ENCODE assay signal across 8 mouse cellular contexts in genomic region chr6:84008363-84009171, GRCm38 (mm10). TPM values are rescaled to one million over a fixed set of nuclear protein-coding genes. Genes with fewer than 3 reads are reported as not detected.
DNase-seq lines count a peak whose midpoint lies in the region; ATAC-seq and TF ChIP-seq lines count a peak whose summit lies in the region.

Gene Dysf, plus strand, starts transcription at chr6:84008590.

- intact Hi-C loops in left cerebral cortex, postnatal 4 days (cut with DNase I) = no loop called here

- no peak for ATAC-seq in megakaryocyte, adult 5-6 weeks (ENCODE audit: poor library complexity, severe bottlenecking)
- ATAC-seq in lung, embryonic 15.5 days (ENCODE audit: borderline replicate concordance, extremely low read depth, low FRiP score, low TSS enrichment) = peak; percentile 57; the same call in 1 of the 2 replicates

- H3K4me1 ChIP-seq in megakaryocyte, embryonic 14.5 days = peaks cover 23% of the 10 kb centered on the region
- peaks cover 24% of the 10 kb centered on the region for H3K4me1 ChIP-seq in lung, embryonic 15.5 days
- no peaks in the 10 kb centered on the region for H3K4me1 ChIP-seq in small intestine, adult 2 months (ENCODE audit: control insufficient read depth, insufficient read depth, insufficient read length, low read length)

- H3K4me3 ChIP-seq in megakaryocyte, embryonic 14.5 days (replicated peaks) = peak within 1 kb of the TSS; percentile 90
- H3K4me3 ChIP-seq in lung, embryonic 15.5 days = peak within 1 kb of the TSS; percentile 37
- peak within 1 kb of the TSS; percentile 54 for H3K4me3 ChIP-seq in small intestine, adult 2 months (ENCODE audit: low read depth, low read length)

- no peaks in the 10 kb centered on the region for H3K9me3 ChIP-seq in megakaryocyte, embryonic 14.5 days
- H3K9me3 ChIP-seq in lung, embryonic 15.5 days = no peaks in the 10 kb centered on the region

- TF ChIP-seq CTCF in small intestine, adult 2 months (IDR thresholded peaks at IDR 0.05; ENCODE audit: extremely low read depth, insufficient read length, insufficient replicate concordance, low read depth, low read length) = no peak

- no peak within 1 kb of the TSS for H3K27ac ChIP-seq in lung, embryonic 15.5 days
- H3K27ac ChIP-seq in small intestine, adult 2 months (ENCODE audit: insufficient read depth, low read depth, low read length) = peak within 1 kb of the TSS; percentile 58

- H3K9ac ChIP-seq in lung, embryonic 15.5 days = peak within 1 kb of the TSS; percentile 11; the same call in 1 of the 2 replicates

- peak; percentile 73 for DNase-seq in embryo, embryonic 10.5 days (ENCODE audit: low spot score)
- peak; percentile 51 to 73 for DNase-seq in heart, adult 18-20 months
- peak; percentile 63 for DNase-seq in kidney, adult 11 months
- DNase-seq in left cerebral cortex, postnatal 4 days = no peak

- no peaks in the 10 kb centered on the region for H3K36me3 ChIP-seq in megakaryocyte, embryonic 14.5 days (replicated peaks; ENCODE audit: low read length)
- H3K36me3 ChIP-seq in lung, embryonic 15.5 days = no peaks in the 10 kb centered on the region
- no peaks in the 10 kb centered on the region for H3K36me3 ChIP-seq in small intestine, adult 2 months (ENCODE audit: control insufficient read depth, insufficient read depth, low read length)

- under 1% methylated on average over 41 of the region's 41 CpGs for WGBS in lung, embryonic 15.5 days
- 1% methylated on average over 41 of the region's 41 CpGs for WGBS in small intestine, adult 2 months

- peaks cover 53% of the 10 kb centered on the region for H3K27me3 ChIP-seq in megakaryocyte, embryonic 14.5 days (replicated peaks)
- H3K27me3 ChIP-seq in lung, embryonic 15.5 days = peaks cover 13% of the 10 kb centered on the region; the same call in 1 of the 2 replicates
- peaks cover 14% of the 10 kb centered on the region for H3K27me3 ChIP-seq in small intestine, adult 2 months (ENCODE audit: control insufficient read depth, insufficient read depth, low read length)

- TF ChIP-seq POLR2A in small intestine, adult 2 months (IDR thresholded peaks at IDR 0.05; ENCODE audit: low read depth, low read length) = no peak

- peak within 1 kb of the TSS; percentile 74 for H3K4me2 ChIP-seq in lung, embryonic 15.5 days

RNA-seq across cellular contexts. Expression of gene Dysf, which starts in this region (rescaled TPM):
- not detected in 2 replicates for polyA plus RNA-seq in megakaryocyte, embryonic 14.5 days (2012; ENCODE audit: insufficient read depth, low replicate concordance)
- not detected in 2 replicates for total RNA-seq in megakaryocyte, adult 5-6 weeks (2015)
- total RNA-seq in megakaryocyte, adult 5-6 weeks (2017) = not detected in 2 replicates
- total RNA-seq in heart, adult 18-20 months (2021) = 100 to 1,000 TPM in 1 of 2 experiments, 10 to 100 TPM in 1; 99.8 to 105 TPM
- polyA plus RNA-seq in lung, embryonic 15.5 days (2015; fragmentation: Nextera tagmentation; extraction: Ambion mirVana) = 8.7 and 9.8 TPM in 2 replicates
- 6.3 and 7.9 TPM in 2 replicates for polyA plus RNA-seq in small intestine, adult 2 months (2012; rRNA removed)
- total RNA-seq in left cerebral cortex, postnatal 4 days (2021) = 1 to 10 TPM; 5.4 TPM

Comparison
In these comparisons a context has a peak if more than half of its experiments do, and no peak if none do; other contexts are left out.
1. RNA of gene Dysf (total RNA-seq): 99.8 to 105 TPM in heart, adult 18-20 months; 5.4 TPM in left cerebral cortex, postnatal 4 days and not detected in megakaryocyte, adult 5-6 weeks; every median in the first group is over 10 times any median in the second.
2. H3K4me3 ChIP-seq: peak in every context shown above with its lines; median percentile 90 in megakaryocyte, embryonic 14.5 days; 54 in small intestine, adult 2 months; 37 in lung, embryonic 15.5 days.